Mouse (Mus musculus) thymus, postnatal 0 days (tissue): ENCODE results near the gene Palm3. TPM values are rescaled to one million over a fixed set of nuclear protein-coding genes. Genes with fewer than 3 reads are reported as not detected.
"Not testable (repeated sequence)": the region's sequence is repeated elsewhere in the genome, so short reads cannot be mapped to it uniquely, and the experiment has no call there.

Experiments
- DNase-seq: peaks from one replicate; pipeline ENCODE4 v3.0.0-alpha.2; 2015; ENCODE audit warnings: low spot score
- polyA plus RNA-seq: library from polyadenylated mRNA; unstranded; fragments of >200 nt; fragmentation: Nextera tagmentation; extraction: Ambion mirVana; gene quantifications from 2 replicates; pipeline ENCODE4 v1.2.1, GENCODE M21; 2015

The Palm3 gene
- polyA plus RNA-seq, 1 experiment from 2014 or later: 5.8 TPM

DNA sequence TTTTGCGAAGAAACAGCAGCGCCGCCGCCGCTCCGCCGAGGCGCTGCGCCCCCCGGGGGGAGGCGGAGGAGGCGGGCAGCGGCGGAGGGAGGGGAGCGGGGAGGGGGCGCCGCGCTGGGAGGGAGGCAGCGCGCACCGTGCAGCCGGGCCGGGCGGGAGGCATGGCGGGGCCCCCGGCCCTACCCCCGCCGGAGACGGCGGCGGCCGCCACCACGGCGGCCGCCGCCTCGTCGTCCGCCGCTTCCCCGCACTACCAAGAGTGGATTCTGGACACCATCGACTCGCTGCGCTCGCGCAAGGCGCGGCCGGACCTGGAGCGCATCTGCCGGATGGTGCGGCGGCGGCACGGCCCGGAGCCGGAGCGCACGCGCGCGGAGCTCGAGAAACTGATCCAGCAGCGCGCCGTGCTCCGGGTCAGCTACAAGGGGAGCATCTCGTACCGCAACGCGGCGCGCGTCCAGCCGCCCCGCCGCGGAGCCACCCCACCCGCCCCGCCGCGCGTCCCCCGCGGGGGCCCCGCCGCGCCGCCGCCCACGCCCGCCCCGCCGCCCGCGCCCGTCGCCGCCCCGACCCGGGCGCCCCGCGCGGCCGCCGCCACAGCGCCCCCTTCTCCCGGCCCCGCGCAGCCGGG, 23.6 kb upstream of the Palm3 start, which contains the start of gene Samd1:
Samd1 (plus strand) TSS at position 162 of the 631 bp plus-strand sequence.
- DNase-seq: peak; percentile 49

DNA sequence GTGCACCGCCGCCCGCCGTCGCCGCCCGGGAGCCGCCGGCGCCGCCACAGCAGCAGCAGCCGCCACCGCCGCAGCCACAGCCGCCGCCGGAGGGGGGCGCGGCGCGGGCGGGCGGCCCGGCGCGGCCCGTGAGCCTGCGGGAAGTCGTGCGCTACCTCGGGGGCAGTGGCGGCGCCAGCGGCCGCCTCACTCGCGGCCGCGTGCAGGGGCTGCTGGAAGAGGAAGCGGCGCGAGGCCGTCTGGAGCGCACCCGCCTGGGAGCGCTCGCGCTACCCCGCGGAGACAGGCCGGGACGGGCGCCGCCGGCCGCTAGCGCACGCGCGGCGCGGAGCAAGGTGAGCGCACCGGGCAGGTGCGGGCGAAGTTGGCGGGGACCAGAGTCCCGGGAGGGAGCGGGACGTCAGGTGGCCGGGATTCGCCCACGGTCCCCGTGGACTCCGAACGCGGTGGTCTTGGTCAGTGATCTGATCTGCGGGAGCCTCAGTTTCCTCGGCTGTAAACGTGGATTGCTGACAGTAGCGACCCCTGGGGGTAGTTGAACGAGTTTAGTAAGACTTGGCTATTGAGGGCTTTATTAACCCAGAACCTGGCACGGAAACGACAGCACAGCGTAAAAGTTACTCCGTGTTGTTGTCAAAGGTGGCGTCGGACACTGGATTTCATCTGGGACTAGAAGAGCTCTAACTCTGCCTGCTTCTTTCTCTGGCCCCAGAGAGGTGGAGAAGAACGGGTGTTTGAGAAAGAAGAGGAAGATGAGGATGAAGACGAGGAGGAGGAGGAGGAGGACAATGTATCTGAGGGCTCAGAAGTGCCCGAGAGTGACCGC, 22.8 kb upstream of the Palm3 start:
- DNase-seq: peak; percentile 66

DNA sequence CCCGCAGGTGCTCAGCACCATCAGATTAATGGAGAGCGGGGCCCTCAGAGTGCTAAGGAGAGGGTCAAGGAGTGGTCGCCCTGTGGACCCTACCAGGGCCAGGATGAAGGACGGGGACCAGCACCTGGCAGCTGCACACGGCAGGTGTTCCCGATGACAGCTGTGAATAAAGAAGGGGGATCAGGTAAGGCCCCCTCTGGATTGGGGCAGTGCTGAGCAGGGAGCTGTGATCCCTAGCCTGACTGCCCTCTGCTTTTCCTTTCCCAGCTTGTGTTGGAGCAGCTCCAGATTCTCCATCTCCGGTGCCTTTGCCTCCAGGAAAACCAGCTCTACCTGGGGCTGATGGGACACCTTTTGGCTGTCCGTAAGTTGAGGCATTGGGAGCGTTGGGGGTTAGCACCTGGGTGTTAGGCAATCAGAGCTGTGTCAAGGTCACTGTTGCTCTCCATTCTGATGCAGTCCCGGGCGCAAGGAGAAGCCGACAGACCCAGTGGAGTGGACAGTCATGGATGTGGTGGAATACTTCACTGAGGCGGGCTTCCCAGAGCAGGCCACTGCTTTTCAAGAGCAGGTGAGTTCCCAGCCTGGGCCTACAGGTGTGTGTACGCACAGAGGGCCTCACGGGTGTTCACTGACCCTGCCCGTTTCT, 22.1 kb upstream of the Palm3 start:
- DNase-seq: no peak

DNA sequence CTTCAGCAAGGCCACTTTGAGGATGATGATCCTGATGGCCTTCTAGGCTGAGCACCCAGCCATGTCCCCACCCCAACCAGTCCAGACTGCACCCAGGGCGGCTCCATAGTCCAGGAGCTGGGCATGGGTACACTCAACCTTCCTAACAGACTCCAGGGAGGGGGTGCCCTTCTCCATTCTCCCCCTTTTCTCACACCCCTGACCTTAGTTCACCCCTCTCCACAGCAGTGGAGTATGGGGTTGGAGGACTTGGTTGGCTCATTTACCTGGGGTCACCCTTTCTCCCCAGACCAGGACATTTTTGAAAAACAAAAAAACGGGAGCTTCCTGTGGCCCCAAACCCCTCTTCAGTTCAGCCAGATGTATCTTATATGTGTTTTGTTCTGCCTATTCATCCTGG, 21.4 kb upstream of the Palm3 start:
- no peak for DNase-seq

DNA sequence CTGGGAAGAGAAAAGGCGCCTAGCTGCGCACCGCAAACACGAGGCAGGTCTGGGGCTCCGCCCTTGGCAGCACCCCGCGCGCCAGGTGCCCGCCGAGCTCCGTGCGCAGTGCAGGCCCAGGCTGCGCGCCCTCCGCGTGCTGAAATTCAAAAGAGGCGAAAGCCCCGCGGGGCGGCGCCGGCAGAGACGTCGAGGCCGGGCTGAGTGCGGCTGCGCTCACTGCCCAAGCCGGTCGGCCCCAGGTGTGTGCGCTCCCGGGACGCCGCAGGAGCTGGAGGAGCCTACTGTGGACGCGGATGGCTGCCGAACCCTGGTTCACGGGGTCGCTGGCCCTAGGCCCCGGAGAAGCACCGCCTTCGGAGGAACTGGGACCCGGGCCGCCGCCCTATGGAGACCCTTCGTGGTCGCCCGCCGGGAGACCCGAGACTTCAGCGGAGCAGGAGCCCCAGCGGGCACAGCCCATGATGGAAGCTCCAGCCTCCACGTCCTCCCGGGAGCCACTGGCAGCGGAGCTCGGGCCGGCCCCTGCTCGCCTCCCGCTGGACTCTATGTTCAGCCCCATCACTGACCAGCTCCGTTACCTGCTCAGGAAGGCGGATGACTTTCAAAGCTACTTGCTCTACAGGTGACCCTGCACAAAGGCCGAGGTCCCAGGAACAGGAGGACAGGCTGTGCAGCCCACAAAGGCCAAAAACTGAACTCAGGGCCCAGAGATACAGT, 19.8 kb upstream of the Palm3 start, which contains the start of gene 1700067K01Rik:
1700067K01Rik (plus strand) TSS at position 222 of the 720 bp plus-strand sequence.
- DNase-seq: no peak

DNA sequence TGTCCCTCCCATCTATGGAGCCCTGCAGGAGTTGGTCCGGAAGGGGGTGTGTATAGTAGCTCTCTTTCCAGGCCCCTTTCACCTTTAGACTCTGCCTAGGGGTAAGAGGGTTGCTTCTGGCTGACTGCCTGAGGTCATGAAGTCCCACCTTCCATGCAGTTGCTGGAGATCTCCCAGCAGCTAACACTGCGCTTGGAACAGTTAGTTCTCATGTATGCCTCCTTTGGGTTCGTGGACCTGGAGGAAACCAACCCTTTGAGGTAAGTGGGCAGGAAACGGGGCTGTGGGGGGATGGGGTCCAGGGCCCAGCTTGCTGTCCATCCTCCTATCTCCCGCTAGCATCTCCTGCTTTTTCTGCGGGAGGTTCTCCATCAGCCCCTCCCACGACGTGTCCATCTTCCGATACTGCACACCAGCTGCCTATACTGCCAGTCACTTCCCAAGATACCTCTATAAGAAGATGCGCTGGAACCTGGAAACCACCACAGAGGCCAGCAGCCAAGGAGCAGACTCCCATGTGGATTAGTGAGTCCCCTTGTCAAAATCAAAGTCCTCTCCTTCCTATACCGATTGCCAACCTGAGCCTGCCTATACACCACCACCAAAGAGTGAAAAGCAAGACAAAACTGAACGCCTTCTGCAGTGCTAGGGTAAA, 18.2 kb upstream of the Palm3 start:
- no peak for DNase-seq

DNA sequence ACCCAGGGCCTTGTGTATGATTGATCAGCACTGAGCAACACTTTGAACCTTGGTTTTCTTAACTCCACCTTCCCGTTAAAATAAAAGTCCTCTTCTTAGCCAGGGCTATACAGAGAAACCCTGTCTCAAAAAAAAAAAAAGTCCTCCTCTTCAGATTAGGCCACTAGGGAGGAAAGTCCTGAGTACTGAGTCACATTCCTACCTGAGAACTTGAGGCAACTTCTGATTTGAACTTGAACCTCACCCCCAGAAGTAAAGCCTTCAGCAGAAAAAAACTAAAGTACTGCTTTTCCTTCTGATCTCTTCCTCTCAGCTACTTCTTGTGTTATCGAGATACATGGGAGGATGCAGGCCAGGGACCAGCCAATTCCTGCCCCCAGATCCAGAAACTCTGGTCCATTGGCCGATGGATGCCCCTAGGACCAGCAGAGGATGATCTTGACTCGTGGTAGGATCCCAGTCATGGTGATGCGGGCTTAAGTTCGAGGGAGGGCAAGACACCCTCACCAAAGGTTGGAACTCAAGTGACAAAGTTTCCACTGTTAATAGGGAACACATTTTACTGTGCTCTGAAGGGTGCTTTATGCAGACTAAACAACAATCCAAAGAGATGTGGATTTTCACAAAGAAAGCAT, 17.5 kb upstream of the Palm3 start:
- DNase-seq: no peak

DNA sequence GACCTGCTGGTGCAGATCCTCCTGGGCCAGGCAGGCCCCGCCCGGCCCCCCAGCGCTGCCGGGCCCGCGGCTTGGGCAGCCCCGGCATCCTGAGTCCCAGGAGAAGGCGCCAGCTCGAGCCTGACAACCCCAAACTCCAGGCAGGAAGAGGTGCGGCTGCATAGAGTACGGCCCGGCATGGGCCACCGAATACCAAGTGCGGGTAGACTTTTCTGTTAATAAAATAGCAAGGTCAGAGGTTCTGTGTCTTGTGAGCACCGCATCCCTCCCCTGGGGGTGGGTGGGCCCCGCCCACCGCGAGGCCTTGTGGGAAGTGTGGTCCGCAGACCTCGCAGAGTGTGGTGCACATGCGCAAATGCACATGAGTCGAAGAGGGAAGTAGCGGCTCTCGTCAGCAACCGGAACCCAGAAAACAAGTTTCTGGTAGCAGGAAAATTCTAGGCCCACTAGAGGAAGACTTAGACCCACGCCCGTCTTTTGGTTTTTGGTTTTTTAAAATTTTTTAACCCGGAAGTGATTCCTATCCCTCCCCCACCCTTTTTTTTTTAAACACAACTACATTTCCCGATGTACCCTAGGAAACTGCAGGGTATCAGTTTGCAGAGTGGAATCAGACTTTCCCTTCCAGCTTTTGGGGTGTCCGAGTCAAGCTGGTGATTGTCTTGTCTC, 16.6 kb upstream of the Palm3 start:
- peak; percentile 96 for DNase-seq

DNA sequence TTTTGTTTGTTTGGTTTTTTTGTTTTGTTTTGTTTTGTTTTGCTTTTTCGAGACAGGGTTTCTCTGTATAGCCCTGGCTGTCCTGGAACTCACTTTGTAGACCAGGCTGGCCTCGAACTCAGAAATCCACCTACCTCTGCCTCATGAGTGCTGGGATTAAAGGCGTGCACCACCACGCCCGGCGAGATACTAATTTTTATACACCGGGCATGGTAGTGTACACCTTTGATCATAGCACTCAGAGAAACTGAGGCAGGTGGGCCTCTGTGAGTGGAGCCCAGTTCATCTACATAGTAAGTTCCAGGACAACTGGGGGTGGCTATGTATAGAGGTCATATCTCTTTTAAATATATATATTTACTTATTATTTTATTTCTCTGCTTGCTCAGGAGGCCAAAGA, 15.8 kb upstream of the Palm3 start:
- DNase-seq: not testable (repeated sequence)

DNA sequence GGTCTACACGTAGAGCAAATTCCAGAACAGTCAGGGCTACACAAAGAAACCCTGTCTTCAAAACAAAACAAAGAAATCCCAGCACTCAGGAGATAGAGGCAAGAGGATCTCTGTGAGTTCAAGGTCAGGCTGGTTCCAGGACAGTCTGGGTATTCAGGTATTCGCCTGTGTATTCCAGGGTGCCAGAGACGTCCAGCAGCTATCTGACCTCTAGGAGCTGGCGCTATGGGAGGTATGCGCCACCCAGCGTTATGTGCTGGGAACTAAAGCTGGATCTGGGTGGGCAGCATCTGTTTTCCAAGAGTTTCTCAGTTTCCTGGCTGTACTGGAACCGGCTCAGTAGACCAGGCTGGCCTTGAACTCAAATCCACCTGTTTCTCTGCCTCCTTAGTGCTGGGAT, 12.9 kb upstream of the Palm3 start:
- DNase-seq: no peak

DNA sequence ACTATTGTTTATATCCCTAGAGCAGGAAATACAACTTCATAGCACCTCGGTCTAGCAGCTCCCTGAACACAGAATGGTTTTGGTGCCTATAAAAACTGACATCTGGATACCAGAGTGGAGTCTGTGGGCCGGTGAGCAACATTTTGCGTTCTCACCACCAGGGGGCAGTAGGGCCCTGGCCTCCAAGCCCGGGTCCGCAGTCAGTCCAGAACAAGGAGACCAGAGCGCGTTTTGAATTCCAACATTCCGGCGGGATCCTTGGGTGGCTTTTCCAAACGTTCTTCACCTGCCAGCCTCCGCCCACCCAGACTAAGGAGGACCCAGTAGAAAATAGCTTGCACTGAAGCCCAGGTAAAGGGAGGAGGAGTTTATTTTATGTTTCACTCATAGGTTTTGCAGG, 11.4 kb upstream of the Palm3 start:
- peak; percentile 77 for DNase-seq

DNA sequence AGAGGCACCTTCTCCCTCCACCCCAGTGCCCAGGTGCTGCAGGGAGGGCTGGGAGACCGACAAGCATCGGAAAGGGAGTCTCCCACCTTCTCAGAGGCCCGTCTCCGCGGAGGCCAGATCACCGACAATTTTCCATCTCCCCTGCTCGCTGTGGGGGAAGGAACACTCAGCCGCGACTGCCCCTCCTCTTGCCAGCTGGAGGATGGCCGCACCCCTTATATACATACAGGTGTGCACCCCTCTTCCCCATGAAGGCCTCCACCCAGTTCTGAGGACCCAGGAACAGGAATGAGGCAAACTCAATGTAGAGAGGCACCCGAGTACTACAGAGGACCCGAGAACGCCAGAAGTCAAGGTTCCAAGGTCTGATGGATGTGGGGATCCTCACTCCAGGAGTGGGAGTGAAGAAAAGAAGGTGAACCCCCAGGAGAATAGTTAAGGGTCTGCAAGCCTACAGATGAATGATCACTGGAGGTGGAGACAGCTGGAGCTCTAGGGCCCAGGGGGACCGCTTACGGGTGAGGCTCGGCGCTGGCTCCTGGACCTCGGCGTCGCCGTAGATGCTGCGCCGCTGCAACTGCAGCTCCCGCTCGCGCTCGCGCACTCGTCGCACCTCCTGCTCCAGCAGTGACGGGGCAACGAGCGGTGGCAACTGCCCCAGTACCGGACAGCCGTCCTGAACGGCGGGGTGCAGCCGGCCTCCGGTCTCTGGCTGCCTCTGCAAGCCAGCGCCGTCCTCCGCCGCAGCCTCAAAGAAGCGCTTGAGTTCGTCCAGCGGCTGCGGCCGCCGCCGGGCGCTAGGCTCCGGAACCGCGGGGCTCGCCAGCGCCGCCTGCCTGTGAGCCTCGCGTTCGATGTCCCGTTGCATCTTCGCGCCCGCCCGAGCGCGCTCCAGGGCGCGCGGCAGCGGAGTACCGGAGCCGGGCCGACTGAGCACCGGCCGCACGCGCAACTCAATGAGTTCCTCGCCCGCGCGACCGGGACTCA, 10.4 kb upstream of the Palm3 start:
- peak; percentile 72 for DNase-seq

DNA sequence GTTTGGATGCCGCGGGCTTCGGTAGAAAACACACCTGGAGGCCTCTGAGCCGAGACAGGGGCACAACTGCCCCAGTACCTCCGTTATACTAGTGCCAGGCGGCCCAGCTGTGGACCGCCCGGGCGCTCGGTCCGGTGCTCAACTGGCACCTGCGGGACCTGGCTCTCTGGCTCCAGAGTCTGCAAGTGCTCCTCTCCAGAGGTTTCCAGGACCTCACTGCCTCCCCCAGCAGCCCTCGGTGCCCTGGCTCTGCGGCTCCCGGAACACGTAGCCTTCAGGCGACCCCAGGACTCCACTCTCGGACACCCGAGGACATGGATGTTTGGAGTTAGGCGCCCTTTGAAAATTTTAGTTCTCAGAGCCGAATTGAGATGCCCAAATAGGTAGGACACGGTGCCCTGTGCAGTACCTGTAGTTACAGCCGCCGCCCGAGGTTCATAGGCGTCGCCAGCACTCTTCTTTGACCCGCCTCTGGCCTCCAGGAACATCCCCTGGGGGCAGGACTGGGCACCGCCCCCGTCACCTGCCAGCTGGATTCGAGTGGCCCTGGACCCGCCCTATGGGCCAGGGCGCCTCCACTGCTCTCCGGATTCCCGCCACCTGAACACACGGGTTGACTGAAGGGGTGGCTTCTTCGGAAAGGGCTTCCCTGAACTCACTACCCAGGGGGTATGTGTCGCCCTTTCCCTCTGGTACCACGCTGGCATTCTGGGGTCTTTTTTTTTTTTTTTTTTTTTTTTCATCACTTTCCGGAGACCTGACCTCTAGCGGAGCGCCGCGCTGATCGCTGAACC, 9.4 kb upstream of the Palm3 start, which contains the start of gene 2210011C24Rik:
2210011C24Rik (minus strand) TSS at position 467 of the 794 bp plus-strand sequence.
- no peak for DNase-seq

DNA sequence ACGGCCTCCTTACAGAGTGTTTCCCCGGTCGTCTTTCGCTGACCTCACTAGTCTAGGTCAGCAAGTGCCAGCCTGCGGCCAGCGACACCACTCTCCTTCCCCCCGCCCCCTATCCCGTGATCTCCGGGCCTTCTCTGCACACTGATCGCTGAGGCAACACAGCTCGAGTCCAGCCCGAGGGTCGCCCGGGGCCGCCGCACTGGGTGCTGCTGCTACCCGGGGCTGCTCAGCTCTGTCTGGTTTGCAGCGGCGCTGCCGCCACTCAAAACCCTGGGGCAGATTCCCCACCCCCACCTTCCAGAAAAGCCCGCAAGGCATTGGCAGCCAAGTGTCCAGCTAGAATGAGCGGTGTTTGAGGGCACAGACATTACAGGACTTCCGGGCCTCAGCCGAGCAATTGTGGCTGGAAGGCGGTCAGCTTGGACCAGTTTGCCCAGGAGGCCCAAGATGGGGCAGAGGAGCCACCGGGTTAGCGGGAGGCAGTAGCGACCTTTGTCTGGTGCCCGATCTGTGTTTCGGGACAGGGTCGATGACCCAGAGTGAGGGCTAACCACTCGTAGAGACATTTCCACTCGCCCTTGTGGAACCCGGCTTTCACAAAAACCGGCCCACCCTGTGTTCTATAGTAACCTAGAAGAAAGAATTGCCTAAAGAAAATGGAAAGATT, 8.6 kb upstream of the Palm3 start:
- DNase-seq: no peak

DNA sequence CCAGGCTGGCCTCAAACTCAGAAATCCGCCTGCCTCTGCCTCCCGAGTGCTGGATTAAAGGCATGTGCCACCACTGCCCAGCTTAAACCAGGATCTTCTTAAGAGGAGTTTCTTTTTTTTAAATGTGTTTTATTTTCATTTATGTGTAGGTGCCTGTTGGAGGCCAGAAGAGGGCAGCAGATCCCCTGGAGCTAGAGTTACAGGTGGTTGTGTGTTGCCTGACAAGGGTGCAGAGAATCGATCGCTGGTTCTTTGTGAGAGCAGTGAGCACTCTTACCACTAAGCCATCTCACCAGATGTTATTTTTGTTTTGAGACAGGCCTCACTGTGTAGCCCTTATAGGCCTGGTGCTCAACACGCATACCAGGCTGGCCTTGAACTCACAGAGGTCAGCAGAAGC, 5.4 kb upstream of the Palm3 start:
- no peak for DNase-seq

DNA sequence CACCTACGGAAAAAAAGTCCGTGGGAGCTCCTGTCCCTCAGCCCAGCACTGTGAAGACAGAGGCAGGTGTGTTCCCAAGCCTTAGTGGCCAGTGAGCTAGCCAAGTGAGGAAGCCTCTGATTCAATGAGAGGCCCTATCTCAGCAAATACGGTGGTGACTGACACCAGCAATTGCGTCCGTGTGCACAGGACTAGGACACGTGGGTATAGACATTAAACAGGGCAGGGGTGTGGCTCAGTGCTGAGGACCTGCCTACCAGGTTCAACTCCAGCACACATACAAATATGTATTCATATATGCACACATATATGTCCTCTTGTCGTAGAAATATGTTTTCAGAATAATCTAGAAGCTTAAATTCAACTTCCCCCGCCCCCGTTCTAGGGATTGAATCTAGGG, 1.5 kb upstream of the Palm3 start:
- DNase-seq: no peak

DNA sequence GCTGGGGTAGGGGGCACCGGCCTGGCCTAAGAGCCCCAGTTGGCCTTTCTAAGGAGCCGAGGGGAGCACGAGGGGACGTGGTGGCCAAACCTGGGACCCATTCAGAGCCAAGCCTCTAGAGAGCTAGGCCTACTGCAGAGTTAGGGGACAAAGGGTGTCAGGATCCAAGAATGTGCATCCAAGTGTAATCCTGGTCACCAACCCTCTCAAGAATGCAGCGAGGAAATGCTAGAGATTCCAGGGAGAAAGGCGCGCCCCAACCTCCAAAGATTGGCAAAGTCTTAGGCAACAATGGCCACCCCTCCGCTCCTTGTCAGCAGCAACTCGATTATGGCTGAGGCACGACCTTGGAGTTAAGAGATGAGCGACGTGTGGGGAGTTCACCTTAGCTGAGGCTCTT, 298 bp downstream of the Palm3 start:
- DNase-seq: no peak
